Mouse (Mus musculus) forebrain, embryonic 11.5 days (tissue): ENCODE measurements around the gene Gm21904. TPM values are rescaled to one million over a fixed set of nuclear protein-coding genes. Genes with fewer than 3 reads are reported as not detected.
"Not testable (repeated sequence)": the region's sequence is repeated elsewhere in the genome, so short reads cannot be mapped to it uniquely, and the experiment has no call there.

ENCODE experiments used
- ATAC-seq: fragments of 200-750 bp; cut with Nextera tagmentation; replicated peaks from 2 replicates; pipeline ENCODE4 v1.8.0; 2017; ENCODE audit warnings: moderate TSS enrichment; ENCODE audit not compliant: low FRiP score
- DNase-seq: peaks from one replicate; pipeline ENCODE4 v3.0.0-alpha.2; 2017; ENCODE audit warnings: low spot score
- H3K27ac ChIP-seq: fragments of 300-500 bp; sonication (generic); 2 replicates; pipeline ENCODE4 v1.5.1; 2014; ENCODE audit warnings: low read depth, low read length
- H3K27me3 ChIP-seq: fragments of 300-500 bp; sonication (generic); 2 replicates; pipeline ENCODE4 v1.6.1; 2014; ENCODE audit warnings: mild to moderate bottlenecking, low read length, mixed read lengths; ENCODE audit not compliant: control insufficient read depth, insufficient read depth
- H3K36me3 ChIP-seq: fragments of 300-500 bp; sonication (generic); 2 replicates; pipeline ENCODE4 v1.6.1; 2014; ENCODE audit warnings: mild to moderate bottlenecking, low read length, moderate library complexity, mixed read lengths; ENCODE audit not compliant: control insufficient read depth, insufficient read depth
- H3K4me1 ChIP-seq: fragments of 300-500 bp; sonication (generic); replicated peaks from 2 replicates; pipeline ENCODE4 v1.6.1; 2014; ENCODE audit warnings: low read length, mixed read lengths; ENCODE audit not compliant: control insufficient read depth, insufficient read depth
- H3K4me2 ChIP-seq: fragments of 300-500 bp; sonication (generic); 2 replicates; pipeline ENCODE4 v1.6.1; 2014; ENCODE audit warnings: low read depth, mild to moderate bottlenecking, low read length, moderate library complexity, mixed read lengths; ENCODE audit not compliant: severe bottlenecking
- H3K4me3 ChIP-seq: fragments of 300-500 bp; sonication (generic); 2 replicates; pipeline ENCODE4 v1.5.1; 2014; ENCODE audit warnings: low read depth, low read length
- H3K9ac ChIP-seq: fragments of 300-500 bp; sonication (generic); 2 replicates; pipeline ENCODE4 v1.6.1; 2014; ENCODE audit warnings: low read length
- H3K9me3 ChIP-seq: fragments of 300-500 bp; sonication (generic); 2 replicates; pipeline ENCODE4 v1.6.1; 2016; ENCODE audit warnings: low read length, mixed read lengths; ENCODE audit not compliant: control insufficient read depth
- WGBS: fragments of 180-500 bp; shearing (Covaris S2); extraction: QIAGEN DNeasy Blood & Tissue Kit; methylation state at CpG from one replicate; pipeline ENCODE4 v1.1.7; 2014; 5-methylcytosine and 5-hydroxymethylcytosine counted together
- polyA plus RNA-seq: library from polyadenylated mRNA; unstranded; fragments of >200 nt; fragmentation: Nextera tagmentation; extraction: Ambion mirVana; gene quantifications from 2 replicates; pipeline ENCODE4 v1.2.1, GENCODE M21; 2014

The Gm21904 gene
- not detected in 2 replicates for polyA plus RNA-seq

DNA sequence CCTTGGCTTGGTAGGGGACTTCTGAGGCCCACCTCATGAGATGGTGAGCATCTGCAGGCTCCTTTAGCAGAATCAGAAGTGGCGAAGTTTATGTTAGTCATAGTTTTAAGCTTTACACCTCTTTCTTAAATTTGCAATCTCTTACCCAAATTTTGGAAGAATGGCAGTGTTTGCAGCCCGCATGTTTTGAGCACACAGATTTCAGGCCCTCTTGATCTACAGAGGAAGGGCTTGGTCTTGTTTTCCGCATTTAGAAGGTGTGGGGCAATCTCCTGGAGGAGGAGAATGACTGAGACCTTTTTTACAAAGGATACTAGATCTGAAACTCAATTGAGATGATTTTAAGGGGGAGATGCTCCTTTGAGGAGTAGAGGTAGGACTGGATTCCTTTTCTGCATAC, at the start of gene Gm21904:
TSS of gene Gm21904 (minus strand) at position 101 of the 400 bp plus-strand sequence.
- H3K4me2 ChIP-seq, H3K9ac ChIP-seq, H3K27me3 ChIP-seq, H3K36me3 ChIP-seq, DNase-seq, H3K4me3 ChIP-seq, H3K27ac ChIP-seq, H3K4me1 ChIP-seq, ATAC-seq, H3K9me3 ChIP-seq: not testable (repeated sequence)
- no CpG with 5 or more reads among the region's 3 CpGs for WGBS

DNA sequence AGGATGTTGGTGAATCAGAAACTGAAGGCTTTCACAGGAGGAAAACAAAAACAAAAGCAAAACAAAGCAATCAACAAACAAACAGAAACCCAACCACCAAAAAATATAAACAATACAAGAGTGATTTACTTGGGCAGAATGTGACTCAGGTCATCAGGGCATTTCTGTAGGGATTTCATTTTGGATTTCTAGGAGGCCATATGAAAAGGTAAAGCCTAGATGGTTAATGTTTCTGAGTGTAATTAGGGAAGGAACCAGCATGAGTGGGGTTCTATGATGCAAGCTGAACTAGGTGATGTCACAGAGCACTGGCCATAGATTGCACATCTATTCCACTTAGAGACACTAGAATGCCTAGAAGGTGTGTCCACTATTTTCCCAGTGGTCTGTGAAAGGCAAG, 28.4 kb upstream of the Gm21904 start, which contains the start of the genes Gm20772 and Gm20831:
TSS of gene Gm20772 (plus strand) at position 301 of the 400 bp plus-strand sequence.
TSS of gene Gm20831 (plus strand) at position 301 of the 400 bp plus-strand sequence.
- H3K9ac ChIP-seq, ATAC-seq, H3K4me3 ChIP-seq, H3K27ac ChIP-seq, H3K4me1 ChIP-seq, H3K9me3 ChIP-seq, H3K27me3 ChIP-seq, H3K4me2 ChIP-seq, H3K36me3 ChIP-seq, DNase-seq: not testable (repeated sequence)

Other genes with a start within 250 kb of the Gm21904 start
- gene Gm20772, start 28.5 kb upstream of the Gm21904 start, polyA plus RNA-seq, result not detected in 2 replicates
- not detected in 2 replicates for gene Gm20831, start 28.5 kb upstream of the Gm21904 start, polyA plus RNA-seq
- gene Srsy, start 91.1 kb upstream of the Gm21904 start, polyA plus RNA-seq, result not detected in 2 replicates
- not detected in 2 replicates for gene Gm21764, start 215.5 kb upstream of the Gm21904 start, polyA plus RNA-seq
- gene Ssty1, start 242.8 kb upstream of the Gm21904 start, polyA plus RNA-seq, result not detected in 2 replicates